Mouse (Mus musculus) heart, embryonic 13.5 days (tissue): ENCODE measurements around the gene Ptpdc1. TPM values are rescaled to one million over a fixed set of nuclear protein-coding genes. Genes with fewer than 3 reads are reported as not detected.

ENCODE experiments used
- ATAC-seq: fragments of 200-750 bp; cut with Nextera tagmentation; 2 replicates; pipeline ENCODE4 v1.8.0; 2017; ENCODE audit warnings: moderate TSS enrichment; ENCODE audit not compliant: insufficient number of reproducible peaks, low FRiP score, low TSS enrichment; ENCODE audit errors: extremely low read depth
- H3K27ac ChIP-seq: fragments of 300-500 bp; sonication (generic); replicated peaks from 2 replicates; pipeline ENCODE4 v1.5.1; 2015; ENCODE audit warnings: moderate library complexity, mild to moderate bottlenecking, inconsistent platforms
- H3K27me3 ChIP-seq: fragments of 300-500 bp; sonication (generic); replicated peaks from 2 replicates; pipeline ENCODE4 v1.6.1; 2015; ENCODE audit warnings: mild to moderate bottlenecking, inconsistent platforms
- H3K36me3 ChIP-seq: fragments of 300-500 bp; sonication (generic); 2 replicates; pipeline ENCODE4 v1.6.1; 2015; ENCODE audit warnings: mild to moderate bottlenecking, inconsistent platforms
- H3K4me1 ChIP-seq: fragments of 300-500 bp; sonication (generic); 2 replicates; pipeline ENCODE4 v1.6.1; 2015; ENCODE audit warnings: inconsistent platforms
- H3K4me2 ChIP-seq: fragments of 300-500 bp; sonication (generic); 2 replicates; pipeline ENCODE4 v1.6.1; 2015; ENCODE audit warnings: inconsistent platforms, mild to moderate bottlenecking, moderate library complexity
- H3K4me3 ChIP-seq: fragments of 300-500 bp; sonication (generic); 2 replicates; pipeline ENCODE4 v1.5.1; 2015; ENCODE audit warnings: moderate library complexity, mild to moderate bottlenecking, inconsistent platforms
- H3K9ac ChIP-seq: fragments of 300-500 bp; sonication (generic); 2 replicates; pipeline ENCODE4 v1.6.1; 2015; ENCODE audit warnings: inconsistent platforms, mild to moderate bottlenecking, moderate library complexity
- H3K9me3 ChIP-seq: fragments of 300-500 bp; sonication (generic); 2 replicates; pipeline ENCODE4 v1.6.1; 2016; ENCODE audit warnings: inconsistent platforms
- WGBS: fragments of 180-500 bp; shearing (Covaris S2); methylation state at CpG from one replicate; pipeline ENCODE4 v1.1.7; 2015; ENCODE audit warnings: mixed read lengths; 5-methylcytosine and 5-hydroxymethylcytosine counted together
- polyA plus RNA-seq: library from polyadenylated mRNA; unstranded; fragments of >200 nt; fragmentation: Nextera tagmentation; extraction: Ambion mirVana; gene quantifications from 2 replicates; pipeline ENCODE4 v1.2.1, GENCODE M21; 2015

Ptpdc1 gene
- 4.6 and 6.6 TPM in 2 replicates for polyA plus RNA-seq

DNA sequence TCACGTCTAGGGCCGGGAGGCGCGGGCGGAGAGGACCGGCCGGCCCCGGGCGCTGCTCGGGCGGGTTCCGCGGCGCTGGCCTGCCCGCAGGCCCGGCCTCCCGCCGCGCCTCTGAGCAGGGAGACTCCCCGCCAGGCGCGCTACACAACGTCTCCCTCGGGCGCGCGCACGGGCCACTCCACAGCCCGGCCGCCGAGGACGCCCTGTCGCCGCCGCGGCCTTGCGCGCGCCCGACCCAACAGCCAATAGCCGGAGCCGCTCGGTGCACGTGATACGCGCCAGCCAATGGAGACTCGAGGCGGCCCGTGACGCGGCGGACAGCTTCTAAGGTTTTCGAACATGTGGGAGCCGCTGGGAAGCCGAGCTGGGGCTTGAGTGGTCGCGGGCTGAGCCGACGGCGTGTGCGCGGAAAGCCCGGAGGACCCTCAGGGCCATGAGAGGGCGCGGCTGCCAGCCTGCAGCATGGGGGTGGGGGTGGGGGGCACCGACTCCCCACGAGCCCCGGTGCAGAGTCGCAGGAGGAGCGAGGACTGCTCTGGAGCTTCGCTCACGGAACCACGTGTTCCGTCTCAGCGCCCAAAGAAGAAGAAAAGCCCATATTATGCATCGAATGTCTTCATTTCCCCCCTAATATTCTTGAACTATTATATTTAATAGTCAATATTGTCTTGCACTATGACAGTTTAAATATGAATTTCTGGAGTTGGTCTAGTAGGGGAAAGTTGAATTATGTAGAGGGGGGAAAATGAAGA, at the start of gene Ptpdc1:
Ptpdc1 (minus strand) TSS at position 232 of the 752 bp plus-strand sequence.
- WGBS, result 2% methylated on average over 76 of the region's 76 CpGs
- peak within 1 kb of the TSS; percentile 85 for H3K4me2 ChIP-seq
- H3K36me3 ChIP-seq, result no peaks in the 10 kb centered on the region
- H3K4me3 ChIP-seq, result peak within 1 kb of the TSS; percentile 82
- peaks cover 9% of the 10 kb centered on the region; the same call in 1 of the 2 replicates for H3K27me3 ChIP-seq
- peak; percentile 97 for ATAC-seq
- peak within 1 kb of the TSS; percentile 92 for H3K9ac ChIP-seq
- H3K4me1 ChIP-seq, result peaks cover 4% of the 10 kb centered on the region
- peak within 1 kb of the TSS; percentile 87 for H3K27ac ChIP-seq
- H3K9me3 ChIP-seq, result no peaks in the 10 kb centered on the region

DNA sequence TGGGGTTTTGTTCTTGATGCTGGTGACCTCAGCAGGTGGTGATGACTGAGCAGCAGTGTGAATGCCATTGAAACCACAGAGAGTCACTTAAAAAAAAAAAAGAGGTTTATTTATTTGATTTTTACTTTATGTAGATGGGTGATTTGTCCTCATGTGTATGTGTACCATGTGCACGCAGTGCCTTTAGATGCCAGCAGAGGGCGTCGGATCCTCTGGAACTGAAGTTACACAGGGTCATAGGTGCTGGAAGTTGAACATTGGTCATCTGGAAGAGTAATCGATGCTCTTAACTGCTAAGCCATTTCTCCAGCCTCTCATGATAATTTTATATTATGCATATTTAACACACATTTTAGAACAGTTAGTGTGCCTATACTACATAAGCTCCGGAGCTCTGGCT, 49.1 kb upstream of the Ptpdc1 start:
- no peak for ATAC-seq
- Histone ChIP-seq H3K9ac (no peak overlapping the region), H3K4me2 (no peak overlapping the region), H3K27me3 (peaks cover 95% of the 10 kb centered on the region), H3K4me1 (peaks cover 9% of the 10 kb centered on the region), H3K9me3 (no peaks in the 10 kb centered on the region), H3K4me3 (no peak overlapping the region), H3K36me3 (no peaks in the 10 kb centered on the region), H3K27ac (no peak overlapping the region)
- WGBS, result 79% methylated on average over 5 of the region's 5 CpGs

- ATAC-seq, result no peak
- peak overlapping the region; percentile 67 for H3K4me2 ChIP-seq
- 2% methylated on average over 24 of the region's 24 CpGs for WGBS
Measured at GRCm38 (mm10) chr13:48672312-48672840, 46.9 kb upstream of the Ptpdc1 start.

DNA sequence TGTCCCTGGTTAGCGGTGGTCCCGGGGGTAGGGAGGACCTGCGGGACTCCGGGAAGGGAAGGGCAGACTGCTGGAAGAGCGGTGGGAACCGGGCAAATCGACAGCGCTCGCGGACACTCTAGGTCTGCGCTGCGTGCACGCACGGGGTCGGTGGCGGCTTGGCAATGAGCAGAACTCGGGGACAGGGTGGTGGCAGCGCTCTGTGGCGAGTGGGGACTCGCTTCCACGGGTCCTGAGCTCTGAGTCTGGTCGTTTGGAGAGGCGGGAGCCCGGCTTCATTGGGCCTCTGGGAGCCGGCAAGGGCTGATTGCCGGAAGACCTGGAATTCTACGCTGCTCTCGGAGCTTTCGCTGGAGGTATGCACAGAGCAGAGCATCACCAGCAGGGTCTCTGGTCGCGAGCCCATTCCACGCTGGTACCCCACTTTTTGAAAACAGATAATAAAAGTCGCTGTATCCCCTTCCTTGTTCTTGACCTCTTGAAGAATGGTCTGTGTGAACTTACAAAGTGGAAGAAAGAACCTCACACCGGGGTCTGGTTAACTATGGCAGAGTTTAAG, 43.6 kb upstream of the Ptpdc1 start:
- peak overlapping the region; percentile 46 for H3K4me3 ChIP-seq
- H3K9me3 ChIP-seq, result no peaks in the 10 kb centered on the region
- peaks cover 38% of the 10 kb centered on the region for H3K4me1 ChIP-seq
- no peak overlapping the region for H3K27ac ChIP-seq
- ATAC-seq, result no peak
- peak overlapping the region; percentile 61 for H3K9ac ChIP-seq
- no peaks in the 10 kb centered on the region for H3K36me3 ChIP-seq
- H3K27me3 ChIP-seq, result peaks cover 97% of the 10 kb centered on the region
- WGBS, result under 1% methylated on average over 34 of the region's 34 CpGs
- H3K4me2 ChIP-seq, result peak overlapping the region; percentile 64

More at GRCm38 (mm10) chr13:48672312-48672840, 46.9 kb upstream of the Ptpdc1 start:
- H3K27ac ChIP-seq, result no peak overlapping the region
- no peaks in the 10 kb centered on the region for H3K36me3 ChIP-seq
- H3K4me3 ChIP-seq, result peak overlapping the region; percentile 43
- no peaks in the 10 kb centered on the region for H3K9me3 ChIP-seq
- peaks cover 24% of the 10 kb centered on the region for H3K4me1 ChIP-seq
- peaks cover 95% of the 10 kb centered on the region for H3K27me3 ChIP-seq
- peak overlapping the region; percentile 65 for H3K9ac ChIP-seq

DNA sequence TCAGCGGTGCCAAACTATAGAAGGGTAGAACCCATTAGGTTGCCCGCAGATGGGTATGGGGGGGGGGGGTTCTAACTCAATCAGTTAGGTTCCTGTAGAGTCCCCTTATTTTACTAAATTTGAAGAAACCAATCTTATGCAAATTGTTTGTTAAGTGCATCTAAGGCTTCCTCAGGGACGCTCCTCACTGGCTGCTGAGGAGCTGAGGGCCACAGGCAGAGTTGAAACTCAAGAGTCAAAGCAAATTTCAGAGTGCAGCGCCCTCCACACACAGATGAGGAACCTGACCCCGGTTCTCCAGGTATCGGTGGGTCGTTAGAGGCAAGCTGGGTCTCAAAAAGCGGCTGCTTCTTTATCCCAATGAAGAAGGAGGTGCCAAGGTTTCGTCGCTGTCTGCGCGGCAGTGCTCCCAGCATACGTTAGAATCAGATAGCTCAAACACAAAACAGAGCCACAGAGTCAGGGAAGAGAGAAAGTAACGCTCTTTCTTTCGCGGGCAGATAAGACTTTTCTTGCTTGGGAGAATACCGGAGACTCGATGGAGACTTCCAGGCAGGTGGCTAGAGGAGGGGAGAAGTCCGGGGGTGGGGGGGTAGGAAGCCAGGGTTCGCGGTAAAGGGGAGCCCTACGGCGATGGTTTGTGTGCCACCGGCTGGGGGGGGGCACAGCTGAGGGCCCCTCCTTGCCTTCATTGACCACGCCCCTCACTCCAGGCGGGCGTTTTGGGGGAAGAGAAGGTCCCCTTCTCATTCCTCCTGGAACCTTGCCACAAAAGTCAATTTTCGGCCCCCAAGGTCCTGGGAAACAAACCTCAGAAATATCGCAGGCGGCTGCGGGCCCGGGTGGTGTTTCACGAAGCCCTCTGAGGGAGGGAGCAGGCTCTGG, 42.9 kb upstream of the Ptpdc1 start:
- Histone ChIP-seq H3K4me2 (peak overlapping the region; percentile 64), H3K27ac (no peak overlapping the region), H3K4me3 (peak overlapping the region; percentile 46), H3K9me3 (no peaks in the 10 kb centered on the region), H3K36me3 (no peaks in the 10 kb centered on the region), H3K4me1 (peaks cover 40% of the 10 kb centered on the region), H3K9ac (peak overlapping the region; percentile 61), H3K27me3 (peaks cover 97% of the 10 kb centered on the region)
- WGBS, result 3% methylated on average over 33 of the region's 33 CpGs
- no peak for ATAC-seq

- peaks cover 42% of the 10 kb centered on the region for H3K4me1 ChIP-seq
- no peaks in the 10 kb centered on the region for H3K36me3 ChIP-seq
- H3K27ac ChIP-seq, result no peak overlapping the region
- WGBS, result 12% methylated on average over 4 of the region's 4 CpGs
- no peak overlapping the region for H3K4me3 ChIP-seq
- H3K4me2 ChIP-seq, result no peak overlapping the region
- H3K27me3 ChIP-seq, result peaks cover 97% of the 10 kb centered on the region
- no peak for ATAC-seq
- no peak overlapping the region for H3K9ac ChIP-seq
- H3K9me3 ChIP-seq, result no peaks in the 10 kb centered on the region
Measured at GRCm38 (mm10) chr13:48667461-48667860, 42.0 kb upstream of the Ptpdc1 start.

DNA sequence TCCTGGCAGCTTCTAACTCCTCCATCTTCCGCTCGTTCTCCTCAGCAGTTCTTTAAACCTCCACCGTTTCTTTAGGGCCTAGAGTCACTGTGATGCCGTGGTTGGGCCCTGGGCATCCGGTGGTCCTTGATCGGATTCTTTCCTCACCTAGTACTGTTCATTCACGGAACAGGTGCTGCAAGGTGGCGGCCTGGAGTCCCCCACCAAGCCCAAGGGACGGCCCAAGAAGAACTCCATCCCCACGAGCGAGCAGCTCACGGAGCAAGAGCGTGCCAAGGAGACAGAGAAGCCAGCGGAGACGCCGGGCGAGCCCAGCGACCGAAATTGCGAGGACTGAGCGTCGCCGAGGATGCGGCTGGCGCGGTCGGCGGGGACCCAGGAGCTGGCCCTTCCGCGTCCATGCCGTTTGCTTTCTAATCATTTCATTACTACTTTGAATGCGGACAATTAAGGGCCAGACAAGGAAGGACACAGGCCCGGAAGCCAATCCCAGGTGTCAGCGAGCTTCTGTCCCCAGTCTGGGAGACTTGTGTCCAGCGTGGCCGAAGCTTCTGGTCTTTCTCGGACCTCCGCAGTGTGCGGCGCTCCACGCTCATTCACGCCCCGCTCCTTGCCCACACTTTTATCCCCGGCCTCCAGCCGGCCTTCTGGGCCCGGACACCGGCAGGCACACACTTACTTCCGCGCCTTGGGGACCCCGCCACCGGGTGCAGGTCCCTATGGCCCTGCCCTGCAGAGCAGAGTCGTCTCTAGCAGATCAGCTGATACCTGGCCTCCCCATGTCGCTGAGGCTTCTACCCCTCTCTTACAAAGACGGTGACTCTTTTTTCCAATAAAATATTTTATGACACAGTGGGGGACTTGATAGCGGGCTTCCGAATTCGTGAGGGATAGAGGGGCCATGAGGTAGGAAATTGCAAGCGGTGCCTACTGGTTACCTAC, 40.5 kb upstream of the Ptpdc1 start:
- Histone ChIP-seq H3K4me2 (peak overlapping the region; percentile 14), H3K4me3 (peak overlapping the region; percentile 10), H3K27me3 (peaks cover 100% of the 10 kb centered on the region), H3K9ac (no peak overlapping the region), H3K36me3 (no peaks in the 10 kb centered on the region), H3K4me1 (peaks cover 39% of the 10 kb centered on the region), H3K9me3 (no peaks in the 10 kb centered on the region), H3K27ac (no peak overlapping the region)
- 2% methylated on average over 58 of the region's 58 CpGs for WGBS
- ATAC-seq, result no peak

GRCm38 (mm10) chr13:48664916-48665655, 39.6 kb upstream of the Ptpdc1 start:
- WGBS, result 3% methylated on average over 39 of the region's 39 CpGs
- peaks cover 43% of the 10 kb centered on the region for H3K4me1 ChIP-seq
- no peak for ATAC-seq

GRCm38 (mm10) chr13:48663988-48664339, 38.5 kb upstream of the Ptpdc1 start:
- H3K4me3 ChIP-seq, result no peak overlapping the region; the same call in 1 of the 2 replicates
- H3K36me3 ChIP-seq, result no peaks in the 10 kb centered on the region
- H3K27ac ChIP-seq, result no peak overlapping the region
- no peaks in the 10 kb centered on the region for H3K9me3 ChIP-seq
- H3K9ac ChIP-seq, result no peak overlapping the region
- peaks cover 100% of the 10 kb centered on the region for H3K27me3 ChIP-seq
- H3K4me1 ChIP-seq, result peaks cover 45% of the 10 kb centered on the region
- WGBS, result 14% methylated on average over 7 of the region's 7 CpGs
- no peak overlapping the region for H3K4me2 ChIP-seq
- ATAC-seq, result no peak

More at GRCm38 (mm10) chr13:48664916-48665655, 39.6 kb upstream of the Ptpdc1 start:
- H3K27me3 ChIP-seq, result peaks cover 100% of the 10 kb centered on the region
- peak overlapping the region; percentile 24 for H3K4me3 ChIP-seq
- H3K9me3 ChIP-seq, result no peaks in the 10 kb centered on the region
- H3K9ac ChIP-seq, result no peak overlapping the region
- H3K4me2 ChIP-seq, result peak overlapping the region; percentile 19; the same call in 1 of the 2 replicates
- no peaks in the 10 kb centered on the region for H3K36me3 ChIP-seq
- H3K27ac ChIP-seq, result no peak overlapping the region
